Mouse (Mus musculus) thymus, postnatal 10 days (tissue): ENCODE results near the gene Efnb2.

ENCODE experiments used
- DNase-seq, 2 experiments: peaks; one replicate each; pipeline ENCODE4 v3.0.0; 2021; ENCODE audit warnings: low spot score in 2 of 2

Gene Efnb2

DNA sequence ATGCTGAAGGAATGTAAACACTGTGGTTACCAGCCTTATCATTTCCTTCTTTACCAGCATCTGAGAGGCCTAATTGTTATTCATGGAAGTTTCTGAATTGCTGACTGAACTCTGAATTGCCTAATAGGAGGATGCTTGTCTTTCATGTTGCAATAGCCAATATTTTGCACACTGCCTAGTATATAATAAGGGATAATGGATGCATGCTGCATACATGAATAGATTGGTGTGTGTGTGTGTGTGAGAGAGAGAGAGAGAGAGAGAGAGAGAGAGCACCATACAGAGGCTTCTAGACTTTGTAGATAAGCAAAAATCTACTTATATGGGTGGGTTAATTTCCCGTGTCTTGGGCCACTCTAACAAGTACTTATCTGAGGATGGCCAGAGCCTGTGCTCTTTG is 47.2 kb downstream of the Efnb2 start:
- no peak for DNase-seq

DNA sequence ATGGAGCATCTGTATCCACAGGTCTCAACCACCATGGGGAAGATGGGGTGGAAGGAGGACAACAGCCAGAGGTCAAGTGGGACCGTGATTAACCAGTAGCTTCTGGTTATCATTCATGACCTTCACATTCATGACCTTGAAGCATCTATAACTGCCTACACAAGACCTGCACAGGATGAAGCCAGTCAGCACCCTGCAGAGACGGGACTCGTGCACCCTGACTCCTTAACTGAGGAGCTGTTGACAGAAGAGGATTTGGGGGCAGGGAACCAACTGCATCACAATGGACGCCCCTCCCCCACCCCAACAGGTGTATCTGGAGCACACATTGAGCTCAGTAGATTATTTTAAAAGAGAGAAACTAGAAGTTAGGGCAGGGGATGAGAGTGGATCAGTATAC is 49.1 kb downstream of the Efnb2 start:
- no peak for DNase-seq

DNA sequence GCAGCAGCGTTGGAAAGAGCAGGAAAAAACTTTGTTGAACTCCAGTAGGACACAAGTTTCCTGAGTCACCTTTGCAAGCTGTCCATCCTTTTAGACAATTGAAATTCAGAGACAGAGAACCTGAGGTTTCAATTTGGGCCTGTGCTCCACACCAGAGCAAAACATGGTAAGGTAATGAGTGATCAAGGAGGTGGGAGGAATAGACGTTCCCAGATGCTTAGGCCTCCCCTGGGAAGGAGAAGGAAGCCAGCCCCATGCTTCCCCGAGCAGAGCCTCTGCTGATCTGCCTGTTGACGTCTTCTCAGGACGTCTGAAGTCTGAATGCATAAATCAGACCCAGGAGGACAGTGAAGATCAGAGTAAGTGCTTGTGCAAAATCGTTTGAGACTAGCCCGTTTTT is 51.3 kb downstream of the Efnb2 start:
- DNase-seq: no peak

DNA sequence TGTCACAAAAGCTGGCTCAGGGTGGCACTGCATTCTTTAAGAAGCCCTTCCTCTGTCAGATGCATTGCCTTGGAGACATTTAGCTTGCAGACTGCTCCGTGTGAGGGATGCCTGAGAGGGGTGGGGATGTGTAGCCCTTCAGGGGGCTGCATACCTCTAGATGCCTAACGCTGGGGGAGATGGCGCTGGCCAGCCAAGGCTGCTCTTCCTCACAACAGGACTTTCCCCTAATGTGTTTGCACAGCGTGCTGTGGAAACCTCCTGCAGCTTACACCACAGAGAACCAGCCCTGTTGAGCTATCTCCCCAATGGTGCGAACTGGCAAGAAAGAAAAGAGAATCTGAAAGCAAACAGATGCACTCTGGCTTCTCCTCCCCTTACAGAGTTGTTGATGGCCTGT is 51.9 kb downstream of the Efnb2 start:
- no peak for DNase-seq

DNA sequence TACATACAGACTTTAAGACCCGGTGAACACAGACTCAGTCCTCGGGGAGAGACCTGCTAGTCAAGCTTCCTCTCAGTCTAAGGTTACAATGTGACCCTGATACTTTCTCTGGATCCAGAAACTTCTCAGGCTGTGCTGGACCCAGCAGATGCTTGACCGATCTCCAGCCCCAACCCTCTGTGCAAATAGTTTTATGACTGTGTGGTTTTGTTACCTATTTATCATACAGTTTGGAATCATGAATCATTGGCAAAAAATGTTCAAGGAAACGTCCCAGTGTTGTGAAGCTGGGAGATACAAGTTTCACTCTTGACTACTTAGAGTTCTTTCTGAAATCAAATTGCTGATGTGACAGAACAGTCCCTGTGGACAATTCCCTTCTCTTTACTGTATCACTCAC is 55.4 kb downstream of the Efnb2 start:
- DNase-seq: no peak

DNA sequence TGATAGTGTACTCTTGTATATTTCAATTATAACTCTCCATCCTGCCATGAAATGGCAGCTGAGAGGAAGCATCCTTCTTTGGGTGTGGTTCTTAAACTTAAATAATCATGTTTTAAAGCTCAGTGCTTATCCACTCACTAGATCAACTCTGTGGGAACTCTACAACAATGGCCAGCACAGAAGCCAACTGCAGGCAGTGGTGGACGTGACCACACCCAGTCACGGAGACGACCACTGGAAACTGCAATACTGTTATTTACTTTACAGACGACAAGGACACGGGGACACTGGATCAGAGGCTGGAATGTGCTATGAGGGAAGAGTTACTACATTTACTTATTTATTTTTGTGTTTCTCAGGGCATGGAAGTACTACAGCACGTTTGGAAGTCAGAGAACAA is 57.2 kb downstream of the Efnb2 start:
- DNase-seq: no peak

DNA sequence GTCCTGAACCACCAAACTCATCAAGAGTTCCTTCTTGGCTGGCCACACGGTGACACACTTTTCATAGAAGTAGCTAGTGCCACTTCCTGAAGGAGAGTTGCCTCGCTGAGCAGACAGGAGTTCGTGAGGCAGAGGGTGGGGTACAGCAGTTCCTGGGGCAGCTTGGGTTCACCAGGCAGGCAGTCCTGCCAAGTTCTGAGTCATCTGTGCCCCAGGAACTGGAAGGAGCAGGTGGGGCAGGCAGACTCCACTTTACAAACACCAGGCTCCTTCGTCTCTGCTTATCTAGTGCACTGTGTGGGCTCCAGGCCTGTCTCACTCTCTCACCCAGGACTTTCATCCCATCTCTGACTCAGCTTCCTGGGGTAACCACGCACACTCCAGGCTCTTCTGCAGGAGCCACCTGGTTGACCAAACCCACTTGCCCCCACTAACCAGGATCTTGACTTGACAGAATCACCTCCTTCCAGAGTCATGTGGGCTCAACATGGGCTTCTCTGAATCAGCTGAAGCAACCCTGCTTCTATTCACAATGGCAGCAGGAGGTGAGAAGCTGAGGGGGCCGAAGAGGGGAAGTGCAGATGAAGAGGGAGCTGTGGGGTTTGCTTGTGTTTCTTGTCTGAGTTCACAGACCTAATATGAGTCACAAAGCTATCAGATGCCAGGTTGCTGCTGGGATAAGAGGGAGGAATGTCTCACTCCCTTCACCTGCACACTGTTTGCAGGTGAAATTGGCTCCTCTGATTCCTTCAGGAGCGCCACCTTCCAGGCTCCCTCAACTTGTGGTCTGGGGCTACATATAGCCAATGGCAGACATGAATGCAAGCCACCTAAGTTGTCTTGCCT is 58.2 kb downstream of the Efnb2 start:
- peak in 1 of 2 experiments; percentile 4 for DNase-seq

DNA sequence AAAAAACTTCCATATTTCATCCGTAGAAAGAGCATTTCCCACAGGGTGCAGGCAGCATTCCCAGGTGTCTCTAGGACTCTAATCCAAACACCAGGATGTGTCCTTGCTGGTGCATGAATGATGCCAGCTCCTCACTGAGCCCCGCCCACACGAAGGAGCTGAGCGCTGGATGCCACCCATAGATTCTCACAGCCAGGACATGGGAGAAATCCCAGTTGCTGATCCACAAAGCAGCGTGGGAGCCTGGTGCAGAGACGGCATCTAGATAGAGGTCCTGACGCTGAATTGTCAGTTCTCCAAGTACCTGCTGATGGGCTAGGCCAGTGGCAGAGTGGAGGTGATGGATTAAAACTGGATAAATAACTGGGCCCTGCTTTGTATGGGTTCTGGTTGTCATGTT is 61.1 kb downstream of the Efnb2 start:
- no peak for DNase-seq

DNA sequence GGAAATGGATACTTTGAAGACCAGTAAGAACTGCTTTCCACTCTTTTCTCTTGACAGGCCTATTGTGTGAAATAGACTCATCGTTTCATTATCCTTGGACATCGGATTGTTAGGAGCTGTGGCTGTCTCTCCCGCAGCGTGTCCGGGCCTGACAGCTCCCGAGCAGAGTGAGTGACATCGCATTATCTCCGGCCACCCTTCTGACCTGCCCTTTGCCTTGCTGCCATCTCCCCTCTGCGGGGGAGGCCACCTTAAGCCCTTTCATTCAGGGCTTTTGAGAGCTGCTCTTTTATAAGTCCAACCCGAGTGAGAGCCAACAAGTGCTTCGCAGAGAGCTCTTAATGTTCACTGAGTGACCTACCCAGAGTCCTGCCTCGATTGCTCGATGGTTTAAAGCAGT is 63.6 kb downstream of the Efnb2 start:
- no peak for DNase-seq

DNA sequence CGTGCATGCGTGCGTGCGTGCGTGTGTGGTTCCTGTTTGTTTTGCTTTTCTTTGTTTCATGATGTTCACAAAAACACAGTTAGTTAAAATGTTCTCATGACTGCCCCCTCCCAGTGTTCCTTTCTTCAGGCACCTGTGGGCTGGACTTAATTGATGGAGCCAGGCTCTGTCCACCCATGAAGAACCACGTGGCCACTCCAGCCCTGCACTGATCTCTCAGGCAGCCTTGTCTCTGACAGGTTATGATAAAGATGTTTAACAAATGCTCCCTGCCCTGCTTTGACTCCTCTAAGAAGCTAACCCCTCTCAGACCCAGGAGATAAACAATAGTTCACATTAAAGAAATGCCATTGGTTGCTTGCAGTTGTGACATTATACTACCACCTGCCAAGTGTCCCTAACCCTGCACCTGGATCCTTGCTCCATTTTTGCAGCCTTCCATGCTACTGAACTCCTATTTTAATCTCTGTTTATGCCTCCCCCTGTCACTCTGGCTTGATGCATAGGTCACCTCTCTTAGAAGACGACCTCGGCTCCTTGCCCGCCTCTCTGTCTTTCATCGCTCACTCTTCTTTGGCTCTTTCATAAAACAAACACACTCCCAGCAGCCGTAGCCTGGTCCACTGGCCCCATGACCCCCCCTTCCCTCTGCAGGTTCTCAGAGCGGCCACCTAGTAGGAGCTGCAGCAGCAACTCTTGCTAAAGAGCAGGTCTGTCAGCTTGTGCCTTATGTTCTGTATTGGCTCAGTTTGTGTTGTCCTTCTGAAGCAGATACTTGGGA is 65.0 kb downstream of the Efnb2 start:
- no peak for DNase-seq

DNA sequence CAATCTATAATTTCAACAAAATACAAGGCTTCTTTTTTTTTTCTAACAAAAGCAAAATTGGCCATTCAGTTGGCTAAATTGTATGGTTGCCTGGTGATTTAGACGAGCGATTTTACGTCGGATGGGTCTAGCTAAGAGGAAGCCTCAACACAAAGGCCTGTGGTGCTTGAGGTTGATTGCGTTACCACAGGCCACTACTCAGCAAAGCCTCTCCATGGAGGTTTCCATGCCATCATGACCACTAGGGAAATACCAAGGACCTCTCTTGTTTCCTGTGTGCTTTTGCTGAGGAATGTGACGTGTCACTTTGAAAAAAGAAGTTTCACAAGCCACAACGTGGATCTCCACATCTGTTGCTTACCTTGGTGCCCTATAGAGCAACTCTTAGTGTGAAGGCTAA is 67.2 kb downstream of the Efnb2 start:
- no peak for DNase-seq

DNA sequence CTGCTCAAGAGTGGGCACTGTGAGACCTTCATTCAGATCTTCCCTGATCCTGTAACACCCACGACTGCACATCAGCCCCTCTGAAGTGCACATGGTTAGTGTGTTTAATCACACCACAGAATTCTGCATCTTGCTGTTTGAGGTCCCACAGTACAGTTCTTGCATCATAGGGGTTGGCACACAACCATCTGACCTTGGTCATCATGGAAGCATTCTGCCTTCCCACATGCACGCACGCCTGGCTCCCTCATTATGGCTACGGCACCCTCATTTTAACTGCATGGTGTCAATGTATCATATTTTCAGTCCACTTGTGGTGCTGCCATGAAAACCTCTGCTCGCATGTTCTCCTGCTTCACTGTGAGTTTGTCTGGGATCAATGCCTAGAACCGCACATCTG is 67.7 kb downstream of the Efnb2 start:
- DNase-seq: no peak

DNA sequence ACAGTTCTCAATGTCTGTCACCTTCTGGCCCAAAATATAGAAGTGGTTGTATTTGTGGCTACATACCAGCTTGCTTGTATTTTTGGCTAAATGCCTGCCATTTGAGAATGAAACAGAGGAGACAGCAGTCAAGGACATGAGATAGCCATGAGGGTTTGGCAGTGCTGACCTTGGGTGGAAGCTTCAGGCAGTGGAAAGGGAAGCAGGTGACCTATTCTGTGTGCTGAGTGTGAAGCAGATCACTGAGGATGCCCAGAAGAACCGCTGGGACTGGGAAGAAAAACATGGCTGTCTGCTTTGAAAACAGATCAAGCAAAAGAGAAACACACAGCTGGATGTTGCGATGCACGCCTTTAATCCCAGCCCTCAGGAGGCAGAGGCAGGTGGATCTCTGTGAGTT is 68.7 kb downstream of the Efnb2 start:
- no peak for DNase-seq

DNA sequence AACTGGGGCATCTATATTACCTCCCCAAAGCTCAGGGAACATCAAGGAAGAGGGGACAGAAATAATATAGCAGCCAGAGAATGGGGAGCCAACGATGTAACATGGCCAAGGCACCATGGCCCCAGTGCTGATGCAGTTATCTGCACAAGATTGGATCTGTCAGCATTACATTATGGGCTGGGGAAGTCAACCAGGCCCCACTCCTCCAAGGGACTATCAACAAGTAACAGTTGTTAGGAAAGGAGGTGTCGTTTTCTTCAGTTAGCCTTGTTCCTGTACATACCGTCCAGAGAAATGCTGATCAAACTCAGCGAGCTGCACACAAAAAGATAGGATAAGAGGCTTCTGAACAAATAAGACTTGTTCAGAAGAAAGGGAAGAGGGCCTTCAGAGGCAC is 77.1 kb downstream of the Efnb2 start:
- no peak for DNase-seq

DNA sequence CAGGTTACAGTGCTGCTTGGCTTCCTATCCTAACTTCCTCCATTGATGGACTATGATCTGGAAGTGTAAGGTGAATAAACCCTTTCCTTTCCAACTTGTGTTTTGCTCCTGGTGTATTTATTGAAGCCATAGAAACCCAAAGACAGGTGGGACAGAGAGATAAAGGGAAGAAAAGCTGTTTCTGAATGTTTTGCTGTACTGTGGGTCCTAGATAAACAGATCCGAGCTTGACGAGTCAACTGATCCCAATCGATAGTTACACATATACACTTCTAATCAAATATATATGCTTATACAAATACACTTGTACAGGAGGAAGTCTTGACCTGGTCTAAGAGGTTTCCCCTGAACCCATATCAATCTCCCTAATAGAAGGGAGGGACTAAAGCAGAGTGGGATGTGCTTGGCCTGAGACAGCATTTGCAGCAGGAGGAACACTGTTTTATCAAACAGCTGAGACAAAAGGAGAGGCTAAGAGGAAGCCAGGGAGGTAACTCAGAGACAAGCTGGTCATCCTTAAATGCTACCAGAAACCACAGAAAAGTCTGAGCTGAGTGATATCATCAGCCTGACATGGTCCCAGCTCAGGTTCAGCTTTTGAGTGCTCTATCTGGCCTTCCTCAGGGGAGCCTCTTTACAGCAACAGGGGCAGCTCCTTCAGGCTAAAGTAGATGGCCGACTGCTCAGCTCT is 77.6 kb downstream of the Efnb2 start:
- no peak for DNase-seq

DNA sequence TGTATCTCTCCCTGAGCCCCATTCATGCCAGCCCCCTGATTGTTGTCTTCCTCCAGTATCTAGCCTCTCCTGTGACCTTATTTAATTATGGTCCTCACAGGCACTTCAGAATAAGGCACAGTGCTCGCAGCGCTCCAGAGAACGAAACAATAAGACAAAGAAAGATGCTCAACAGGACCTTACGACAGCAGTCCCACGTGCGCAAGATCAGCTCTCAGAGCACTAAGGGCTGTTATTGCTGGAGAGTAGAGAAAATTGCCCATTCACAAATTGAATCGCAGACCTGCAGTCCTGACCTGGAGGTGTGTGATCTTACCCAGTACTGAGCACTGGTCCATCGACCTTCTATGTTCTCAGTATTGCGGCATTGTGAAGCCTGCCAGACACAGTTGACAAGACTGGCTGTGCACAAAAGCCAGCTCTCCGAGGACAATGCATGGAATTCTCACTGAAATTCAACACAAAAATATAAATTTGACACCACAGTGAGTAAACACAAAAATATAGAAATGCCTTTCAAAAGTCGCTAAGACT is 83.2 kb downstream of the Efnb2 start:
- DNase-seq: no peak

DNA sequence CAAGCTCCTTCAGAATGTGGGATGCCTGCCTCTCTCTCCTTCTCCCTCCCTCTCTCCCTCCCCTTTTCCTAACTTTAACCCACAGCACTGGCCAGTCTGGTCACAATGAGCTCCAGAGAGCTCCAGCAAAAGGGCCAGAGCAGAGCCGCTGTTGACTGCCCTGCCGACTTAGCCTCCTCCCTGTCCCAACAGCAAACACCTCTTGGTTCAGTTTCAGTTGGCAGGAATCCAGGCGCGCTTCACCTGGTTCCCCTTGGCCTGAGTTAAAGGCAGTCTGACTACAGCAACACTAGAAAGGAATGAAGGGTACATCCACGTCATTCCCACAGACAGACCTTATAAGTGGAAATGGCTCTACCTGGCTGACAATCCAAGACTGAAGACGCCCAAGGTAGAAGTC is 84.2 kb downstream of the Efnb2 start:
- no peak for DNase-seq

DNA sequence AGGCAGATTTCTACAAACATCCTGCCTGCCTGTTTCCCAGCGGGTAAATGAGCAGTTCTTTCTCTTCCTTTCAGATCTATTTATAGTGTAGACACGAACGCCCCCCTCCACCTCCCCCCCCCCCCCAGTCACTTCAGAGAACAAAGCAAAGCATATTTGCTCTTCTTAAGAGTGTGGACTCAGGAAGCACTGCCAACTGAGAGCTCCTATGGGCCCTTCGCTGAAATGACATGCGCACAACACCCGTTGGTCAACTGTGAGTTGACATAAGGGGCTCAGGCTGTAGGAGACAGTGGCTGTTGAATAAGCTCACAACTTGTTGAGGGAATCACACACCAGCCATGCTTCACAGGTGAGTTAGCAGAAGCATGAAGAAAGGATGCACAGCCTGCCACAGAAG is 84.8 kb downstream of the Efnb2 start:
- DNase-seq: no peak

DNA sequence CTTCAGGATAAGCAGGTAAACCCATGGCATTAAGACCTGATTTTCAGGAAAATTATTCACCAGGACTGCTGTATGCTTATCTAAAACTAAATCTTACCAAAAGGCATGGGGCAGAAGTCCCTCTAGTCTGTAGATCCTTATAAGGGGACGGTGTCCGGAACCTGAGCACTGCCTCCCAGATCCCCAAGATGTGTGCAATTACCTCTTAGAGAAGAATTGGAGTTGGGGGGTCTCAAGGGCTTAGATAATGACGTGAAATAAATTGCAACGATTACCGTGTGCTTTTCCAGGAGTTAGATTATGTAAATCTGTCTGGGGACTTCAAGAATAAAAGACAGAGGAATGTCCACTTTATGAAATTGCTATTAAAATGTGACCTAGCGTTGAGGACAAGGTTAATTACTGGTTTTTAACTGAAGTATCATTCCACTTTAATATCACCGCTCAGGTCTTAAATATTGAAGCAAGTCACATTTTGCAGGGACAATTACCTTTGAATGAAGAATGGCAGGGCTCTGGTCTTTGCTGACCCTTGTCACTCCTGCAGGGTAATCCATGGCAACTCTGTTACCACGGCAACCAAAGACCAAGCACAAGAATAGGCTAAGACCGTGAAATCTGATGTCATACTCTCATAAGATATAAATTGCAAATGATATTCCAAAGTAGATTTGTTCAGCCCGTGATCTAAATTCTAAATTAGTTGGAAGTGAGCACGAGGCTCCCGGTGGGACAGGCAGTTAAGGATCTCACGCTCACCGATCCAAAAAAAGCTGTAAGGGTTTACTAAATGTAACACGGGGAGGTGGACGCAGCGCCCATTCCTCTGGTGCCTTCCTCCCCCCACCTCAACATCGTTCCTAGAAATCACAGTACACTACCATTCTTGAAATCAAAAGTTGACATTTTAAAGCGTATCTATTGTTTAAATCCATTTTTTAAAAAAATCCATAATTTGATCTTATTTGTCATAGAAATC is 86.2 kb downstream of the Efnb2 start:
- no peak for DNase-seq

DNA sequence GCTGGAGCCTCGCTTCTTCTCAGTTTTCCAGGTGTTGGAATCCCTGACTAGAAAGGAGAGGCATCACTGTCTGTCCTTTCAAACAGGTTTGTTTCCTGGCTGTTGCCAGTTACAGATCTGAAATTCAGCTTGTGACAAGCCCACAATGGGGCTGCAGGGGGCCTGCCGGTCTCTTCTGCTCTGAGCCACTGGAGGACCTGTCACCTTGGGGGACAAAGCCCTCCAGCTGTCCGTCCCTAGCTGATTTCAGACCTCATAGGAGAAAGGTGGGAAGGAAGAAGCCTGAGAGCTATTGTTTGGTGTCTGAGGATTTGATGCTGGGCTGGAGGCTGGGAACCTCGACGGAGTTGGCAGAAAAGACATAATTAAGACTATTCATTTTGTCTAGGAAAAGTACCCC is 88.8 kb downstream of the Efnb2 start:
- no peak for DNase-seq

DNA sequence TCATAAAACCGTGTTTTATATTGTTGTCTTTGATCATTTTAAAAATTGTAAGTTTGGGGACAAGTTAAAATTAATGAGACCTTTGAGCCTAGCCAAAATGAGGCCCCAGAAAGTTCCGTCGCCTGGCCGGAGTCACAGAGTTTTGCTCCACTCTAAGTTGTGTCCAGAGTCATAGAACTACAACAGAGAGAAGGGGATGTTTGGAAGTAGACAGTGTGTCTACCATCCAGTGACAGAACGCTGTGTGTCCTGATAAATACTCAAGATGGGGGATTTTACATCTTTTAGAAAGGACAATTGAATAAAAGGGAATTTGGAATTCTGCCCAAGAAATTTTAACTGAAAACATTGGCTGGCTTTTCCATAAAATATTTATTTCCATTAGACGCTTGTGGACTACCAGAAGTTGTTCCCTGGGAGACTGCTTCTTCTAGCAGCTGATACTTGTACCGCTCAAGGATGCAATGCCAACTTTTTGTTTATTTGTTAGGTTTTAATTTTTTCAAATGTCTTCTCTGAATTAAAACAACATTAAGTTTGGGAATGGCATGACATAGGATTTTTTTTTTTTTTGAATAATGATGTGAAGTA is 89.3 kb downstream of the Efnb2 start:
- no peak for DNase-seq
